Mouse (Mus musculus) regulatory T cell (primary cell): ENCODE measurements around the gene Eif4e.

Source experiments
- in situ Hi-C: fragments of 300-600 bp; cut with MboI, MseI; formaldehyde crosslinking; loops from one replicate; pipeline ENCODE4 v1.15.1; 2025; ENCODE audit warnings: high pct_unique_total_duplicates

Eif4e gene

DNA sequence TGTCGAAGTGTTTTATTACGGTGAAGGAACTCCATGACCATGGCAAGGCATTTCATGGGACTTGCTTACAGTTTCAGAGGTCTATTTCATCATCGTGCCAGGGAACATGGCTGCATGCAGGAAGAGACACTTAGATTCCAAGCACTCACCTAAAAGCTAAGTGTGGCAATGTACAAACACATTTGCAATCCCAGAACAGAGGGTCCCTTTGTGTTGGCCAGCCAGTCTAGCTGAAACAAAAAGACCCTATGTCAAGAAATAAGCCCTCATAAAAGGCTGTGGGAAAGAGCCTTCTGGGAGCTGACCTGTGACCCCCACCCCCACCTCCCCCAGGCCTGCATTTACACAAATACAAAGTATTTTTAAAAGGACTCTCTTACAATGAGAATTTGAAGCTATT lies 34.9 kb downstream of the Eif4e start:
- in situ Hi-C loops = no loop called here

DNA sequence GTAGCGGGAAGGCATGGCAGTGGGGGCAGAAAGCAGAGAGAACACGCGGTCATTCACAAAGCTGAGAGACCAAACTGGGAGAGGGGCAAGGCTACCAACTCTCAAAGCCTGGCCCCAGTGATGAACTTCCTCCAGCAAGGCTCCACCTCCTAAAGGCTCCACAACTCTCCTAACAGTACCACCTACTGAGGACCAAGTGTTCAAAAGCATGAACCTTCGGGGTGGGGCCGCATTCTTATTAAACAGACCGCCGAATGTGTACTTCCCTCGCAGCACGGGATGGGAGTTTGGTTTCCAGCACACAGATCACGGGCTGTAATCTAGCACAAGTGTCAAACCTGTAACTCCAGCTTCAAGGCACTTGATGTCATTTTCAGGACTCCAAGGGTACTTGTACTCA lies 52.9 kb downstream of the Eif4e start:
- in situ Hi-C loops = no loop called here

DNA sequence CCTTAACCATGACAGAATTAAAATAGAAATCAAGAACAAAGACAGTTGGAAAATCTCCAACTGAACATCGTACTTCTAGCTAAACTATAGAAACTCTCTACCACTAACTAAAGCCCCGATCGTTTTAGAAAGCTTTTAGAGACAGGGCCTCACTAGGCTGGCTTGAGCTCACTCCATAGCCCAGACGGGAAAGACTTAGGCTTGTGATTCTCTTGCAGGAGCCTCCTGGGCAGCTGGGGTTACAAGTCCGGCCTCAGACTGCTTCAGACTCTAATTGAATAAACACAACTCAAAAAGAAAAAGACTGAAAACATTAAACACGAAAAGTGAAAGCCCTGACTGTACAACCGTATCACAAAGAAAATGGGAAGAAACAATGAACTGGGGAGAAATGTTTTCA lies 60.2 kb downstream of the Eif4e start:
- in situ Hi-C loops = no loop called here

DNA sequence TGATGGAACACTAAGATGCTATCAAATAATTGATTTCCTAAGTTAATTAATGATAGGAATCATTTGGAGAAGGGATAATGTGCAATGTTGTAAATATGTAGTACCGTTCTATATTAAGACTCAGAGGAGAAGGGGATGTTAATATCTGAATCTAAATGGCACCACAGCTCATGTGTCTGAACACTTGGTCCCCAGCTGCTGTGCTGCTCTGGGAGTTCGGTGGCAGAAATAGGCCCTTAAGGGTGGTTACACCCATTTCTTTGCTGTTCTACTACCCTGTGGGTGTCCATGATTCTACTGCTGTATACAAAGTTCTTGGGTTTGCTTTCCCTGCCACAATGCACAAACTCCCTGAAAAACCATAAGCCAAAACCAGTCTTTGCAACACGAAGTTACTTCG lies 61.2 kb downstream of the Eif4e start:
- in situ Hi-C loops = no loop called here

DNA sequence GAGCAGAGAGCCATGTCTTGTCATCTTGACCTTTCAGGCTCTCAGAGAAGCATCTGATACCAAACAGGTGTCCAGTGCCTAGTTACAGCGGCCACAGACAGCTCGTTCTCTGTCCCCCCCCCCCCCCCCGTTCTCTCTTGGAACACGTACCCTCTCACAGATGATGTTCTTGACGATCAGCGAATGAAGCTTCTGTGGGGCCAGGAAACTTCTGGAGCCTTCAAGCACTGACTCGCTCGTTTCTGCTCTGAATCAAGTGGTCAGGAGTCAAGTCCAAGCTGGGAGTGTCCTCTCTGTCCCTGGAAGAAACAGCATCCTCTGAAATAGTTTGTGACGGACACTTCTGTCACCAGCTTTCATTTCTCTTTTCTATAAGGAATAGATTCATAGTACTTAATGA lies 62.0 kb downstream of the Eif4e start:
- in situ Hi-C loops = no loop called here

DNA sequence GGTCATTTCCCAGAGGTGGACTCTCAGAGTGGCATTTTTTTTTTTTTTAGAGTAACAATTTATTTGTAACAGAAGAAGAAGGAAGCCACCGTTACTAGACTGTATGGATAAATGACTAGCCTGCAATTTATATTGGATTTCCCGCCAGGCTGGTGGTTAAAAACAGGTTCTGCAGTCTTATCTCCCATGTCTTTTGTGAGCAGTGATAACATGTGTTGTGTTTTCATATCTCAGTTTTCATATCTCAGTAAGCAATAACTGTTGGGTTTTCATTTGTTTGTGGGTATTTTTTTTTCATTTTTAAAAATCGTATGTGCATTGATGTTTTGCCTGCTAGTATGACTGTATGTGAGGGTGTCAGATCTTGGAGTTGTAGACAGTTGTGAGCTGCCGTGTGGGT lies 65.0 kb downstream of the Eif4e start:
- in situ Hi-C loops = no loop called here

DNA sequence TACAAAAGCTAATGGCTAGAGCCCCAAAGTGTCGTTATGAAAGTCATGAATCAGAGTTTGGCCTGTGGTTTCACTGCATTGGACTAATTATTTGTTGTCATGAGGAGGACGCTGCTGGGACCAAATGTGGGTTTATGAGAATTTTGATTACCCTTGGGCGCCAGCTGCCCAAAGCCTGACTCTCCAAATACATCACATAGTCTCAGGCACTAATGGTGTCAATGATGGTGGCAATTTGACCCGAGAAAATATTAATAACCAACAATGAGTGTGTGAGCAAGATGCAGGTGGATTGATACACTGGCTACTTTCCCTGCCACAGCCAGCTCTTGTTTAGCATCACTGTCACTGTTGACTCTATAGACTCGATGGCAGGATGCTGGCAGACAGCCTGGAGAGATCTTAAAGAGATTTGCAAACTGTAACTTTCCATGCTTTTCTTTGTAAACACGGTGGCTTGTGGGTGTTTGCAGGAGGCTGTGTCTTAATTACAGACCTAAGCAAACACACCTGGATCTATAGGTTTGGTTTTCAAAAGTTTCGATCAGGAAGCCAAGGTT lies 65.9 kb downstream of the Eif4e start:
- in situ Hi-C loops = no loop called here

DNA sequence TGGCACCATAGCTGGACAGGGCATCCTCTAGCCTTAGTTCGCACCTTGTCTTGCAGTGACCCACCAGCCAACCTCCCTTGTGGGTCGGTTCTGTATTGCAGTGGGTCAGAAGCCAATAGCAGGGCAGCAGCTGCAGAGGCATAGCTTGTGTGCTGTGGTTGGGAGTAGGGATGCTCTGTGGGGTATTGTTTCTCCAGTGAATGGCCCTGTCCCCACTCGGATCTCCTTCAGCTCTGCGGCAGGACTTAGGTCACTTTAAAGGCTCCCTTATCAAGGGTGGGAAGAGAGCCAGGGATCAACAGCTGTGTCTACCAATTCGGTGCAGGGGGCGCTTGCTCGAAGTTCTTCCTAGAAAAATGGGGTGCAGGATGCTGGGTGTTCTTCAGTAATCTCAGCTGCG lies 67.2 kb downstream of the Eif4e start:
- in situ Hi-C loops = no loop called here

DNA sequence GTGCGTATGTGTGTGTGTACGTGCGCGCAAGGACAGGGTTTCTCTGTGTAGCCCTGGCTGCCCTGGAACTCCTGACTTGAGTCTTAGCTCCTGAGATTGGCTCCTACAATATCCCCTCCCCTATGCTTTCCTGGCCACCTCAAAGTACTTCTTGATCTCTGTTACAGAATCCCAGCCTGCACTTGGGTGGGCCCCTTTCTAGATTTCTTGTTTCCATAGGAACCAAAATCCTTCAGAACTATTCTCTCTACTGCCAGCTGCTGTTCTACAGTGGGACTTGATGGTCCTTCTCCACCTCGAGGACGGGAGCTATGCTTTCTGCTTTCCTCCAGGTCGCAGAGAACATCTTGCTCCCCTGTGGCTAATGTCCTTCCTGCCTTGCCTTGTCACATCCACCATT lies 67.9 kb downstream of the Eif4e start:
- in situ Hi-C loops = no loop called here

DNA sequence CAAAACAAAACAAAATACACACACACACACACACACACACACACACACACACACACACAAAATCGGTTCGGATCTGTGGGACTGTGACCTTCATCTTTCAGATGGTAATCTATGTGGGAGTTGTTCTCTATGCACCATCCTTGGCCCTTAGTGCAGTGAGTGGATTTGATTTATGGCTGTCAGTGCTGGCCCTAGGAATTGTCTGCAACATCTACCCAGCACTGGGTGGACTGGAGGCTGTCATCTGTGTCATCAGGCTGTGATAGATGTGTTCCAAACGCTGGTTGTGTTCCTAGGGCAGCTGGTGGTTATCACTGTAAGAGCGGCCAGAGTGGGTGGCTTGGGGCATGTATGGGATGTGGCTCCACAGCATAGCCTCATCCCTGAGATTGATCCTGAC lies 75.1 kb downstream of the Eif4e start:
- in situ Hi-C loops = no loop called here

DNA sequence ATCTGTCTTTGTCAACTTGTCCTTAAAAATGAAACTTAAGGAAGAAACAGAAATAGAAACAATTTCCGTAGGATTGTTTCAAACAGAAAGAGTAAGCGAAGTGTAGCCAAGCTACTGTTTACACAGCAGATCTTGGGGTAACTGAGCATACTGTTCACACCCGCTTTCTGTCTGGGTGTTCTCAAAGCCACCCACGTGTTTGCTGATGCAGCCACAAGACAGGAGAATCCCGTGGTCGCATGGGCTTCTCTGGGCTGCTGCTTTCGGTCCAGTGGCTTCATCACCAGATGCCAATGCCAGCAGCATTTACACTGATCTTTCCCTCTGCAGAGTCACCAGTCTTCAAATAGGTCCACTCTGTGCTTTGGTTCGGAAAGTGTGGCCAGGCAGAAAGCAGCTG lies 79.2 kb downstream of the Eif4e start:
- in situ Hi-C loops = no loop called here

DNA sequence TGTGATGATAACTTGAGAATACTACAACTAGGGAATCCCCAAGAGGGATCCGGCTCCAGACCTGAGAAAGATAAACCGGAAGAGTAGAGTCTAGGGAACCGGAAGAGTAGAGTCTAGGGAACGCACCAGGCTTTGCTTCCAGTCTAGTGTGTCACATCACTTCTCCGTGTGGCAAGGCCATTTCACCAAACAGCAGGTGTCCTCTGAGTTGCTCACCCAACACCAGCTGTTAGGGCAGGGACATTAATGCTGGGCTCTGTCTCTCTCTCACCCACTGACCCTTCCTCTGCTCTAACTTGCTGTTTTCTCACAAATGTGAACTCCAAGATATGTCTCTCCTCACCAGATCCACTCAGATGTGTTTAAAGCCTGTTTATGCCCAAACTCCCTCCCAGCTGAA lies 82.7 kb downstream of the Eif4e start:
- in situ Hi-C loops = no loop called here
